Mouse (Mus musculus) heart, adult 9 months (tissue): ENCODE measurements around the gene Gm13089.
"Not testable (repeated sequence)": the region's sequence is repeated elsewhere in the genome, so short reads cannot be mapped to it uniquely, and the experiment has no call there.

ENCODE experiments used
- DNase-seq, 2 experiments: peaks; one replicate each; pipeline ENCODE4 v3.0.0; 2022; ENCODE audit warnings: low spot score in 2 of 2

Gene Gm13089

GRCm38 (mm10) chr4:143702611-143703010 is at the start of gene Gm13089:
Gm13089 (minus strand) TSS chr4:143702711.
- DNase-seq = no peak

- DNase-seq = no peak
Observed at GRCm38 (mm10) chr4:143719155-143719554, 16.6 kb upstream of the Gm13089 start, which contains the start of gene Gm13078. Gm13078 (plus strand) TSS chr4:143719455.

GRCm38 (mm10) chr4:143657146-143657545 is 45.4 kb downstream of the Gm13089 start, which contains the start of gene Gm13088:
Gm13088 (minus strand) TSS chr4:143657246.
- DNase-seq = not testable (repeated sequence)
